8 mouse cellular contexts compared by ENCODE assay signal in genomic region chr12:86518746-86519145, GRCm38 (mm10).
DNase-seq lines count a peak whose midpoint lies in the region; ATAC-seq and TF ChIP-seq lines count a peak whose summit lies in the region.

No protein-coding gene starts in this region.

- WGBS in hindbrain, embryonic 10.5 days = 29% methylated on average over 18 of the region's 18 CpGs
- 25% methylated on average over 18 of the region's 18 CpGs for WGBS in hindbrain, embryonic 12.5 days

- no peak for TF ChIP-seq CTCF in layer of hippocampus, adult 2 months (conservative IDR thresholded peaks at IDR 0.05)

- peak; percentile 18 for DNase-seq in hindbrain, embryonic 10.5 days (ENCODE audit: low spot score)
- peak; percentile 67 to 76 for DNase-seq in cerebellum, postnatal 10 days
- peak; percentile 13 to 15 for DNase-seq in layer of hippocampus, adult 2 months (ENCODE audit: low spot score in 2 of 2)
- peak; percentile 26 for DNase-seq in retina, embryonic 14.5 days (ENCODE audit: low spot score)
- no peak for DNase-seq in lung, postnatal 25 days (ENCODE audit: low spot score)
- no peak for DNase-seq in testis, postnatal 14 days (ENCODE audit: low spot score)
- no peak for DNase-seq in yolk sac, embryonic 10.5 days (ENCODE audit: low spot score)

- ATAC-seq in hindbrain, embryonic 12.5 days (ENCODE audit: low FRiP score) = no peak

- no peak overlapping the region for H3K4me2 ChIP-seq in hindbrain, embryonic 12.5 days (replicated peaks)

- peaks cover 18% of the 10 kb centered on the region for H3K4me1 ChIP-seq in hindbrain, embryonic 10.5 days (replicated peaks)
- H3K4me1 ChIP-seq in hindbrain, embryonic 12.5 days = peaks cover 13% of the 10 kb centered on the region; the same call in 1 of the 2 replicates

- H3K27ac ChIP-seq in hindbrain, embryonic 10.5 days = no peak overlapping the region
- H3K27ac ChIP-seq in hindbrain, embryonic 12.5 days = no peak overlapping the region
- no peak overlapping the region for H3K27ac ChIP-seq in layer of hippocampus, adult 2 months

- H3K9me3 ChIP-seq in hindbrain, embryonic 10.5 days = no peaks in the 10 kb centered on the region
- 0 out of 2 replicates have a peak, but pooled peaks cover 3% of the 10 kb centered on the region for H3K9me3 ChIP-seq in hindbrain, embryonic 12.5 days (replicated peaks)

- no peak overlapping the region for H3K9ac ChIP-seq in hindbrain, embryonic 12.5 days

- H3K36me3 ChIP-seq in hindbrain, embryonic 10.5 days = no peaks in the 10 kb centered on the region
- H3K36me3 ChIP-seq in hindbrain, embryonic 12.5 days = no peaks in the 10 kb centered on the region

- H3K4me3 ChIP-seq in hindbrain, embryonic 10.5 days = no peak overlapping the region
- H3K4me3 ChIP-seq in hindbrain, embryonic 12.5 days = no peak overlapping the region
- no peak overlapping the region for H3K4me3 ChIP-seq in layer of hippocampus, adult 2 months

- peaks cover 23% of the 10 kb centered on the region for H3K27me3 ChIP-seq in hindbrain, embryonic 10.5 days (ENCODE audit: insufficient read depth, poor library complexity, severe bottlenecking)
- peaks cover 12% of the 10 kb centered on the region; the same call in 1 of the 2 replicates for H3K27me3 ChIP-seq in hindbrain, embryonic 12.5 days

Comparison
In these comparisons a context has a peak if more than half of its experiments do, and no peak if none do; other contexts are left out.
1. DNase-seq: peak in hindbrain, embryonic 10.5 days (single experiment), cerebellum, postnatal 10 days (2 of 2), layer of hippocampus, adult 2 months (2 of 2) and retina, embryonic 14.5 days (single experiment); none in lung, postnatal 25 days (single experiment), testis, postnatal 14 days (single experiment) and yolk sac, embryonic 10.5 days (single experiment).